Mouse (Mus musculus): ENCODE measurements around the gene Mpig6b.

- TF ChIP-seq CTCF (IDR thresholded peaks at IDR 0.05; ENCODE audit: borderline replicate concordance, extremely low read depth, insufficient read depth, insufficient read length) = peak; percentile 37; the same call in 1 of the 2 replicates
- TF ChIP-seq POLR2A (IDR thresholded peaks at IDR 0.05; ENCODE audit: borderline replicate concordance, extremely low read depth, insufficient read depth, insufficient read length, poor library complexity, severe bottlenecking) = no peak
Measured at GRCm38 (mm10) chr17:35077786-35078233, 11.8 kb upstream of the Mpig6b start, which contains the start of gene Ly6g6d.

Data from brain, embryonic 14.5 days (tissue).